Mouse (Mus musculus): ENCODE measurements around the gene Sec24d. TPM values are rescaled to one million over a fixed set of nuclear protein-coding genes. Genes with fewer than 3 reads are reported as not detected.

Sec24d gene
- polyA plus RNA-seq, 1 experiment = 41.5 TPM

- DNase-seq = no peak
- no peaks in the 10 kb centered on the region for H3K4me1 ChIP-seq (ENCODE audit: control insufficient read depth, insufficient read depth, low read length)
- H3K4me3 ChIP-seq (replicated peaks; ENCODE audit: extremely low read depth, low read depth, low read length) = no peak overlapping the region
- WGBS = 52% methylated on average over 12 of the region's 12 CpGs
- TF ChIP-seq POLR2A (IDR thresholded peaks at IDR 0.05; ENCODE audit: borderline replicate concordance, extremely low read depth, low read depth, low read length) (no peak), CTCF (IDR thresholded peaks at IDR 0.05; ENCODE audit: insufficient read depth, low read length) (no peak)
Measured at GRCm38 (mm10) chr3:123313920-123314614, 46.8 kb downstream of the Sec24d start.

GRCm38 (mm10) chr3:123316066-123316465, 48.8 kb downstream of the Sec24d start:
- WGBS = 56% methylated on average over 6 of the region's 6 CpGs
- DNase-seq = no peak
- Histone ChIP-seq H3K4me1 (ENCODE audit: control insufficient read depth, insufficient read depth, low read length) (no peaks in the 10 kb centered on the region), H3K4me3 (replicated peaks; ENCODE audit: extremely low read depth, low read depth, low read length) (no peak overlapping the region)
- no peak for TF ChIP-seq POLR2A (IDR thresholded peaks at IDR 0.05; ENCODE audit: borderline replicate concordance, extremely low read depth, low read depth, low read length)
- TF ChIP-seq CTCF (IDR thresholded peaks at IDR 0.05; ENCODE audit: insufficient read depth, low read length) = no peak

GRCm38 (mm10) chr3:123317081-123317480, 49.8 kb downstream of the Sec24d start:
- WGBS = 62% methylated on average over 9 of the region's 9 CpGs
- no peak for DNase-seq
- TF ChIP-seq CTCF (IDR thresholded peaks at IDR 0.05; ENCODE audit: insufficient read depth, low read length) = no peak
- TF ChIP-seq POLR2A (IDR thresholded peaks at IDR 0.05; ENCODE audit: borderline replicate concordance, extremely low read depth, low read depth, low read length) = no peak
- Histone ChIP-seq H3K4me3 (replicated peaks; ENCODE audit: extremely low read depth, low read depth, low read length) (no peak overlapping the region), H3K4me1 (ENCODE audit: control insufficient read depth, insufficient read depth, low read length) (no peaks in the 10 kb centered on the region)

GRCm38 (mm10) chr3:123320341-123320740, 53.1 kb downstream of the Sec24d start:
- WGBS = 79% methylated on average over 9 of the region's 9 CpGs
- Histone ChIP-seq H3K4me3 (replicated peaks; ENCODE audit: extremely low read depth, low read depth, low read length) (no peak overlapping the region), H3K4me1 (ENCODE audit: control insufficient read depth, insufficient read depth, low read length) (no peaks in the 10 kb centered on the region)
- TF ChIP-seq POLR2A (IDR thresholded peaks at IDR 0.05; ENCODE audit: borderline replicate concordance, extremely low read depth, low read depth, low read length) = no peak
- no peak for TF ChIP-seq CTCF (IDR thresholded peaks at IDR 0.05; ENCODE audit: insufficient read depth, low read length)
- no peak for DNase-seq

GRCm38 (mm10) chr3:123321612-123322011, 54.4 kb downstream of the Sec24d start:
- WGBS = 81% methylated on average over 6 of the region's 6 CpGs
- Histone ChIP-seq H3K4me3 (replicated peaks; ENCODE audit: extremely low read depth, low read depth, low read length) (no peak overlapping the region), H3K4me1 (ENCODE audit: control insufficient read depth, insufficient read depth, low read length) (no peaks in the 10 kb centered on the region)
- DNase-seq = no peak
- TF ChIP-seq CTCF (IDR thresholded peaks at IDR 0.05; ENCODE audit: insufficient read depth, low read length) (no peak), POLR2A (IDR thresholded peaks at IDR 0.05; ENCODE audit: borderline replicate concordance, extremely low read depth, low read depth, low read length) (no peak)

- Histone ChIP-seq H3K4me3 (replicated peaks; ENCODE audit: extremely low read depth, low read depth, low read length) (no peak overlapping the region), H3K4me1 (ENCODE audit: control insufficient read depth, insufficient read depth, low read length) (no peaks in the 10 kb centered on the region)
- 59% methylated on average over 1 of the region's 1 CpGs for WGBS
- TF ChIP-seq CTCF (IDR thresholded peaks at IDR 0.05; ENCODE audit: insufficient read depth, low read length) (no peak), POLR2A (IDR thresholded peaks at IDR 0.05; ENCODE audit: borderline replicate concordance, extremely low read depth, low read depth, low read length) (no peak)
- DNase-seq = no peak
Measured at GRCm38 (mm10) chr3:123322147-123322546, 54.9 kb downstream of the Sec24d start.

GRCm38 (mm10) chr3:123324326-123324725, 57.1 kb downstream of the Sec24d start:
- no peak for TF ChIP-seq POLR2A (IDR thresholded peaks at IDR 0.05; ENCODE audit: borderline replicate concordance, extremely low read depth, low read depth, low read length)
- TF ChIP-seq CTCF (IDR thresholded peaks at IDR 0.05; ENCODE audit: insufficient read depth, low read length) = no peak

GRCm38 (mm10) chr3:123329251-123329650, 62.0 kb downstream of the Sec24d start:
- 44% methylated on average over 6 of the region's 6 CpGs for WGBS
- Histone ChIP-seq H3K4me3 (replicated peaks; ENCODE audit: extremely low read depth, low read depth, low read length) (no peak overlapping the region), H3K4me1 (ENCODE audit: control insufficient read depth, insufficient read depth, low read length) (peaks cover 2% of the 10 kb centered on the region)
- no peak for TF ChIP-seq POLR2A (IDR thresholded peaks at IDR 0.05; ENCODE audit: borderline replicate concordance, extremely low read depth, low read depth, low read length)
- TF ChIP-seq CTCF (IDR thresholded peaks at IDR 0.05; ENCODE audit: insufficient read depth, low read length) = no peak
- peak; percentile 39 for DNase-seq

More at GRCm38 (mm10) chr3:123324326-123324725, 57.1 kb downstream of the Sec24d start:
- DNase-seq = no peak
- WGBS = 46% methylated on average over 4 of the region's 4 CpGs
- H3K4me3 ChIP-seq (replicated peaks; ENCODE audit: extremely low read depth, low read depth, low read length) = no peak overlapping the region
- no peaks in the 10 kb centered on the region for H3K4me1 ChIP-seq (ENCODE audit: control insufficient read depth, insufficient read depth, low read length)

DNA sequence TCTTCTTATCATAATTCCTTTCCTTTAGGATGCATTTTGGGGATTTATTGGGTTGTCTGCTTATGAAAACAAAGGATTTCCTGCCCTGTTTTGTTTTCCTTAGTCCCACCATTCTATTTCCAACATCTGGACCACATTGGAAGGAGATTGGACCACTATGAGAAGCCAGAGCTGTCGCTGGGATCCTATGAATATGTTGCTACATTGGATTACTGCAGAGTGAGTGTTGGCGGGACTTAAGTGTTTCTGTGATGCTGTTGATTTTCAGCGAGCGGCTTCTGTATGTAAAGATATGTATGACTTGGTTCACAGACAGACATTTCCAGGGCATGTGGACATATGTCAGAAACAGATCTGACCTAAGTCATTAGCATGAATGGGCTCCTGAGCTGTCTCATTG, 63.0 kb downstream of the Sec24d start:
- H3K4me1 ChIP-seq (ENCODE audit: control insufficient read depth, insufficient read depth, low read length) = peaks cover 5% of the 10 kb centered on the region
- 87% methylated on average over 4 of the region's 4 CpGs for WGBS
- H3K4me3 ChIP-seq (replicated peaks; ENCODE audit: extremely low read depth, low read depth, low read length) = no peak overlapping the region
- no peak for DNase-seq
- TF ChIP-seq POLR2A (IDR thresholded peaks at IDR 0.05; ENCODE audit: borderline replicate concordance, extremely low read depth, low read depth, low read length) (no peak), CTCF (IDR thresholded peaks at IDR 0.05; ENCODE audit: insufficient read depth, low read length) (no peak)

All from lung, adult 2 months (tissue).